Mouse (Mus musculus): Measurements from ENCODE around the gene Csrnp3. TPM values are rescaled to one million over a fixed set of nuclear protein-coding genes. Genes with fewer than 3 reads are reported as not detected.

Csrnp3 gene
- total and polyA plus RNA-seq, 3 experiments, result 0.16 TPM; not detected in 2

DNA sequence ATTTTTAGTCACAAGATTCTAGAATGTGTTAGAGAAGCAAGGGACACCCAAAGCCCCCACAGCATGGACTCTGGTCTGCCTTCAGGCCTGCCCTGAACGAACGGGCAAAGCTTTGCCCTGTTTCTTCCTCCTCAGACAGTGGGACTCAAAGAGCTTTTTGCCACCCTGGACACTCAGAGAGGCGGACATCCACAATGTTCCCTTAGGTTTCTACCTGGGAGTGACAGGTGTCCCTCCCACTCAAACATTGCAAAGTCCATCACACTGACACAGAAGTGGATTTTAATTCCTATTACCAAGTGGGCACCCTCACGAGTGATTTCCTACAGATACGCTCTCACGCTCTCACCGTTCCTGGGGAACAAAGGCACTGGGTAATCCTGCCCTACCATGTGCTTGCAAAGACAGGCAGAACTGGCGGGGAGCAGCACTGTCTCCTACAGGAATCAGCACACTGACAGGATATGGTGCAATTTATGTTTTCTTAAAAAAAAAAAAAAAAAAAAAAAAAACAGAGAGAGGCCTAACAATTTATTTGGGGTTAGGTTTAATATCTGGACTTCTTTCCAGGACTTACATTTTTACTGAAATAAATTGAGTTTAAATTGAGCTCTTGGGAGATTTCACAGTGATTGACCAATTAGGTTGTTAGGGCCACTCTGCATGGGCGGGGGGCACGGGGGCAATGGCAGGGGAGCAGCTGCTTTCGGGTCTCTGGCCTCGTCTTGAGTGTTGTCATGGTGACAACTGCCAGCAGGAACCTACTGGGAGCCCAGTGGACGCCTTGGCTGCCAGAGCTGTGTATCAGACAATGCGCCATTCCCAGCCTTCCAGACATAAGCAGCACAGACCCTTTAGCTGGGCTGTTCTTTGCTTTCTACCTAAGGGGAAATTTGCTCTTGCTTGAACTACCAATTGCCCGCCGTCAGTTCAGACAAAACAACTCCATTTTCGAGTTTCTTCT, 198.2 kb downstream of the Csrnp3 start:
- Histone ChIP-seq H3K4me3 (ENCODE audit: low read depth, low read length) (no peak overlapping the region), H3K9me3 (replicated peaks) (peaks cover 53% of the 10 kb centered on the region), H3K36me3 (replicated peaks) (no peaks in the 10 kb centered on the region), H3K27me3 (ENCODE audit: insufficient read depth, low read length) (no peaks in the 10 kb centered on the region), H3K4me1 (ENCODE audit: insufficient read depth, low read depth, low read length) (no peaks in the 10 kb centered on the region)
- no peak for DNase-seq (ENCODE audit: low spot score)
- ATAC-seq (ENCODE audit: extremely low read depth, insufficient number of reproducible peaks, low FRiP score, poor library complexity, severe bottlenecking), result no peak
- TF ChIP-seq GATA1 (IDR thresholded peaks at IDR 0.05; ENCODE audit: borderline replicate concordance, low read length) (no peak), GATA2 (IDR thresholded peaks at IDR 0.05; ENCODE audit: borderline replicate concordance, low read depth, low read length) (no peak), CTCF (IDR thresholded peaks at IDR 0.05; ENCODE audit: low read depth, low read length) (no peak), POLR2AphosphoS5 (IDR thresholded peaks at IDR 0.05; ENCODE audit: insufficient replicate concordance, low read depth, low read length) (no peak), TAL1 (conservative IDR thresholded peaks at IDR 0.05; ENCODE audit: low read depth, low read length) (no peak)

DNA sequence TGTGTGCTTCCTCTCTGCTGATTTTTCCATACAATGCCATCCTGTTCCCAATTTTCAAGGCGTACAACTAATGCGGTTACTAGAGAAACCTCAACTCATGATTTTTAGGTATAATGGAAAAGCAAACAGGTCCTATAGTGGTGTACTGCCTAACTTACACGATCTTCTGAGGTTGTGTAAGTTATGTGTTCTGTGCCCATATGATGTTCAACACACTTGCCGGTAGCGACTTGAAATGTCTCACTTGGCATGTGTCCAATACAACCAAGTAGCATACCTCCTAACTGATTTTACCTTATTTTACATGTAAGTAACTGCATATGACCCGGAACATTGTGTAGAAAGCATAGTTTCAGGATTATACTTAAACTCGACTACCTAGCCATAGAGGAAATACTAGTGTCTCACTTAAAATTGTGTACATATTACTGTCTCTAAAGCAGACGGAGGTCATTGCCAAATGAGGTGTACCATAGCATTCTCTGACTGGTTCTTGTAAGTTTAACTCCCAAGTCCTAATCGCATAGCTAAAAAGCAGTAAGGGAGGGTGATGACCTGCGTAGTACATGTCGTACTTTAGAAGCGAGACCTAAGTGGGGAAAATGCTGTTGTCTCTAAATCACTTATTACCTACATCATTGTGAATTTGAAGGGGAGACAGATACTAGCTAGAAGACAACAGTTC, 199.0 kb downstream of the Csrnp3 start:
- no peaks in the 10 kb centered on the region for H3K36me3 ChIP-seq (replicated peaks)
- peak; percentile 31 for ATAC-seq (ENCODE audit: extremely low read depth, insufficient number of reproducible peaks, low FRiP score, poor library complexity, severe bottlenecking)
- no peaks in the 10 kb centered on the region for H3K27me3 ChIP-seq (ENCODE audit: insufficient read depth, low read length)
- no peaks in the 10 kb centered on the region for H3K4me1 ChIP-seq (ENCODE audit: insufficient read depth, low read depth, low read length)
- no peak for TF ChIP-seq POLR2AphosphoS5 (IDR thresholded peaks at IDR 0.05; ENCODE audit: insufficient replicate concordance, low read depth, low read length)
- TF ChIP-seq GATA1 (IDR thresholded peaks at IDR 0.05; ENCODE audit: borderline replicate concordance, low read length), result no peak
- TF ChIP-seq CTCF (IDR thresholded peaks at IDR 0.05; ENCODE audit: low read depth, low read length), result no peak
- TF ChIP-seq GATA2 (IDR thresholded peaks at IDR 0.05; ENCODE audit: borderline replicate concordance, low read depth, low read length), result no peak
- TF ChIP-seq TAL1 (conservative IDR thresholded peaks at IDR 0.05; ENCODE audit: low read depth, low read length), result no peak
- H3K4me3 ChIP-seq (ENCODE audit: low read depth, low read length), result no peak overlapping the region
- no peak for DNase-seq (ENCODE audit: low spot score)
- H3K9me3 ChIP-seq (replicated peaks), result peaks cover 55% of the 10 kb centered on the region

GRCm38 (mm10) chr2:66063291-66063690, 217.7 kb downstream of the Csrnp3 start:
- DNase-seq (ENCODE audit: low spot score) (no peak), ATAC-seq (ENCODE audit: extremely low read depth, insufficient number of reproducible peaks, low FRiP score, poor library complexity, severe bottlenecking) (no peak)
- TF ChIP-seq CTCF (IDR thresholded peaks at IDR 0.05; ENCODE audit: low read depth, low read length) (no peak), GATA2 (IDR thresholded peaks at IDR 0.05; ENCODE audit: borderline replicate concordance, low read depth, low read length) (no peak), GATA1 (IDR thresholded peaks at IDR 0.05; ENCODE audit: borderline replicate concordance, low read length) (no peak), TAL1 (conservative IDR thresholded peaks at IDR 0.05; ENCODE audit: low read depth, low read length) (no peak), POLR2AphosphoS5 (IDR thresholded peaks at IDR 0.05; ENCODE audit: insufficient replicate concordance, low read depth, low read length) (no peak)
- H3K36me3 ChIP-seq (replicated peaks), result no peaks in the 10 kb centered on the region
- H3K27me3 ChIP-seq (ENCODE audit: insufficient read depth, low read length), result no peaks in the 10 kb centered on the region
- peaks cover 12% of the 10 kb centered on the region for H3K9me3 ChIP-seq (replicated peaks)
- no peaks in the 10 kb centered on the region for H3K4me1 ChIP-seq (ENCODE audit: insufficient read depth, low read depth, low read length)
- H3K4me3 ChIP-seq (ENCODE audit: low read depth, low read length), result no peak overlapping the region

GRCm38 (mm10) chr2:66069454-66069853, 223.9 kb downstream of the Csrnp3 start:
- TF ChIP-seq TAL1 (conservative IDR thresholded peaks at IDR 0.05; ENCODE audit: low read depth, low read length) (no peak), CTCF (IDR thresholded peaks at IDR 0.05; ENCODE audit: low read depth, low read length) (no peak), GATA1 (IDR thresholded peaks at IDR 0.05; ENCODE audit: borderline replicate concordance, low read length) (no peak), GATA2 (IDR thresholded peaks at IDR 0.05; ENCODE audit: borderline replicate concordance, low read depth, low read length) (no peak)
- peaks cover 29% of the 10 kb centered on the region for H3K9me3 ChIP-seq (replicated peaks)
- H3K36me3 ChIP-seq (replicated peaks), result no peaks in the 10 kb centered on the region
- H3K27me3 ChIP-seq (ENCODE audit: insufficient read depth, low read length), result no peaks in the 10 kb centered on the region
- H3K4me3 ChIP-seq (ENCODE audit: low read depth, low read length), result no peak overlapping the region
- DNase-seq (ENCODE audit: low spot score), result no peak
- ATAC-seq (ENCODE audit: extremely low read depth, insufficient number of reproducible peaks, low FRiP score, poor library complexity, severe bottlenecking), result no peak
- no peaks in the 10 kb centered on the region for H3K4me1 ChIP-seq (ENCODE audit: insufficient read depth, low read depth, low read length)

GRCm38 (mm10) chr2:66080731-66081130, 235.2 kb downstream of the Csrnp3 start:
- Histone ChIP-seq H3K4me1 (ENCODE audit: insufficient read depth, low read depth, low read length) (no peaks in the 10 kb centered on the region), H3K4me3 (ENCODE audit: low read depth, low read length) (no peak overlapping the region), H3K36me3 (replicated peaks) (no peaks in the 10 kb centered on the region), H3K27me3 (ENCODE audit: insufficient read depth, low read length) (no peaks in the 10 kb centered on the region), H3K9me3 (replicated peaks) (peaks cover 7% of the 10 kb centered on the region)
- no peak for TF ChIP-seq GATA2 (IDR thresholded peaks at IDR 0.05; ENCODE audit: borderline replicate concordance, low read depth, low read length)
- no peak for TF ChIP-seq GATA1 (IDR thresholded peaks at IDR 0.05; ENCODE audit: borderline replicate concordance, low read length)
- no peak for TF ChIP-seq CTCF (IDR thresholded peaks at IDR 0.05; ENCODE audit: low read depth, low read length)
- TF ChIP-seq TAL1 (conservative IDR thresholded peaks at IDR 0.05; ENCODE audit: low read depth, low read length), result no peak
- no peak for TF ChIP-seq POLR2AphosphoS5 (IDR thresholded peaks at IDR 0.05; ENCODE audit: insufficient replicate concordance, low read depth, low read length)
- ATAC-seq (ENCODE audit: extremely low read depth, insufficient number of reproducible peaks, low FRiP score, poor library complexity, severe bottlenecking) (no peak), DNase-seq (ENCODE audit: low spot score) (no peak)

Other genes with a start within 250 kb of the Csrnp3 start
- not detected in 2 replicates for gene Scn2a, start 225.0 kb upstream of the Csrnp3 start, total RNA-seq (2014; fragmentation: Nextera tagmentation)
- gene Scn2a, start 225.0 kb upstream of the Csrnp3 start, total RNA-seq (2017), result under 0.01 and 0.16 TPM in 2 replicates
- not detected in 2 replicates for gene Scn2a, start 225.0 kb upstream of the Csrnp3 start, polyA plus RNA-seq (2012)

Measured in G1E (cell line).